Mouse (Mus musculus) left cerebral cortex, adult 8-10 months (tissue): Measurements from ENCODE around the gene Zyg11b. TPM values are rescaled to one million over a fixed set of nuclear protein-coding genes. Genes with fewer than 3 reads are reported as not detected.

ENCODE experiments used
- DNase-seq, 2 experiments: peaks; one replicate each; pipeline ENCODE4 v3.0.0; 2022; ENCODE audit warnings: low spot score in 2 of 2
- total RNA-seq, 4 experiments: library from RNA; stranded (reverse); gene quantifications; 2 replicates each; pipeline ENCODE4 v1.2.4; 2022

Zyg11b gene
- total RNA-seq, 4 experiments from 2014 or later: 84.5 to 105 (median 95.2) TPM

- DNase-seq: no peak
Observed at GRCm38 (mm10) chr4:108318649-108319615, 18.0 kb upstream of the Zyg11b start.

- no peak for DNase-seq
Observed at GRCm38 (mm10) chr4:108317656-108318605, 17.0 kb upstream of the Zyg11b start.

- no peak for DNase-seq
Observed at GRCm38 (mm10) chr4:108314041-108314440, 13.1 kb upstream of the Zyg11b start.

GRCm38 (mm10) chr4:108310706-108311105 is 9.8 kb upstream of the Zyg11b start:
- DNase-seq: no peak

- DNase-seq: no peak
Observed at GRCm38 (mm10) chr4:108302296-108302890, 1.5 kb upstream of the Zyg11b start.

GRCm38 (mm10) chr4:108300266-108300665 is 630 bp downstream of the Zyg11b start:
- no peak for DNase-seq

- peak in 1 of 2 experiments; percentile 41 for DNase-seq
Observed at GRCm38 (mm10) chr4:108276973-108277372, 23.9 kb downstream of the Zyg11b start.

GRCm38 (mm10) chr4:108272286-108272685 is 28.6 kb downstream of the Zyg11b start:
- no peak for DNase-seq

GRCm38 (mm10) chr4:108265774-108266173 is 35.1 kb downstream of the Zyg11b start:
- no peak for DNase-seq

- DNase-seq: no peak
Observed at GRCm38 (mm10) chr4:108253317-108253716, 47.6 kb downstream of the Zyg11b start.

- no peak for DNase-seq
Observed at GRCm38 (mm10) chr4:108250501-108250900, 50.4 kb downstream of the Zyg11b start.

GRCm38 (mm10) chr4:108249314-108249713 is 51.6 kb downstream of the Zyg11b start:
- DNase-seq: no peak

- DNase-seq: no peak
Observed at GRCm38 (mm10) chr4:108233654-108234053, 67.2 kb downstream of the Zyg11b start.

GRCm38 (mm10) chr4:108225341-108225872 is 75.5 kb downstream of the Zyg11b start:
- no peak for DNase-seq

- DNase-seq: no peak
Observed at GRCm38 (mm10) chr4:108222507-108222906, 78.4 kb downstream of the Zyg11b start.

GRCm38 (mm10) chr4:108219019-108219418 is 81.9 kb downstream of the Zyg11b start:
- no peak for DNase-seq

- no peak for DNase-seq
Observed at GRCm38 (mm10) chr4:108217332-108218179, 83.3 kb downstream of the Zyg11b start, which contains the start of gene Zyg11a. Gene Zyg11a, minus strand, starts transcription at chr4:108218048.

- no peak for DNase-seq
Observed at GRCm38 (mm10) chr4:108213023-108213422, 87.9 kb downstream of the Zyg11b start.

GRCm38 (mm10) chr4:108204629-108205028 is 96.3 kb downstream of the Zyg11b start:
- DNase-seq: no peak

- DNase-seq: no peak
Observed at GRCm38 (mm10) chr4:108199236-108199635, 101.7 kb downstream of the Zyg11b start.
